Mouse (Mus musculus) thymus, adult 18-20 months (tissue): ENCODE measurements around the gene Ssxb8.
"Not testable (repeated sequence)": the region's sequence is repeated elsewhere in the genome, so short reads cannot be mapped to it uniquely, and the experiment has no call there.

Experiments used
- DNase-seq, 2 experiments: peaks; one replicate each; pipeline ENCODE4 v3.0.0; 2022; ENCODE audit warnings: mixed read lengths in 2 of 2

Ssxb8 gene

GRCm38 (mm10) chrX:8690744-8691143, at the start of gene Ssxb8:
TSS of gene Ssxb8 (minus strand) at chrX:8690844.
- DNase-seq = not testable (repeated sequence)

GRCm38 (mm10) chrX:8732907-8733306, 42.3 kb upstream of the Ssxb8 start:
- no peak for DNase-seq

- DNase-seq = no peak
Observed at GRCm38 (mm10) chrX:8663085-8663484, 27.6 kb downstream of the Ssxb8 start.
